Mouse (Mus musculus): ENCODE data around the gene Myrfl.

Myrfl gene

DNA sequence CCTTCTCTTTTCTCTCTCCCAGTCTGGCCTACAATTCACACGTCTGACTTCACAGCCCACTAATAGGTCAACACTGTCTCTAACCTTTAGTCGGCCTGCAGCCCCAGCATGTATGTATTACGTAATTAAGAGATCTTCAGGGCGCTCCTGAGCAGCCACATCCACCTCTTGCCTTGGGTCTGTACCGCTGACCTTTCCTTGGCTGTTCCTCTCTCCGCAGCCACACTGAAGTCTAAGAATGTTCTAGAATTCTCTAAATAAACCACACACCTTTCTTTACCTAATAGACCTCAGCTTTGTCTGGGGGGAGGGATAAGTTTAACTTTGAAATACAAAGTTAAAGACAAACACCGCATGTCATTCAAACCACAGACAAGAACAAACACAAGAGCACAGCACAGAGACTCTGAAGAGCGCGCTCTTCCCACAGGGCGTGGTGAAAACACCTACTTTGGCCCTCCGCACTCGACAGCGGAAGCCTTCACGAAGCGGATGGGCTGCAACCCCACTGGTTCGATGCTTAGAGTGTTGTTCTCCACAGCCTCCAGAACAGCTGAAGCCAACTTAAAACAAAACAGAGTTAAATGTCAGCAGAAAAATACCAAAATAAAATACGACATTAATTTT, 17.0 kb upstream of the Myrfl start:
- no peak for DNase-seq (ENCODE audit: low spot score)

DNA sequence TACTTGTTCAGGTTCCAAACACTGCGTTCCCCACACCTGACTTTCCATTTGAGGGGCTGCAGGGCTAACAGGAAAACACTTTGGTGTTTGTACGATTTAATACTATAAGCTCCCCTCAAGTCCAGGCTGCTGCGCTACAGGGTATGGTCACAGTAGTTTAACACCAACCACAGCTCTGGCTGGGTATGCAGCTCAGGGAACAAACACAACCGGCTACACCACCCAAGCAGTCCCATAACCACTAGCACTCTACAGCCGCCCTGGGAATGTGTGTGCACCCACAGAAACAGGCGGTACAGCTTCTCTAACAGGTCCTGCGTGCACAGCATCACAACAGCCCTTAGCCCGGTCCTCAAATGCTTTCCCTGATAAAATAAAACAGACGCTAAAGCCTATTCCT, 16.1 kb upstream of the Myrfl start:
- no peak for DNase-seq (ENCODE audit: low spot score)

DNA sequence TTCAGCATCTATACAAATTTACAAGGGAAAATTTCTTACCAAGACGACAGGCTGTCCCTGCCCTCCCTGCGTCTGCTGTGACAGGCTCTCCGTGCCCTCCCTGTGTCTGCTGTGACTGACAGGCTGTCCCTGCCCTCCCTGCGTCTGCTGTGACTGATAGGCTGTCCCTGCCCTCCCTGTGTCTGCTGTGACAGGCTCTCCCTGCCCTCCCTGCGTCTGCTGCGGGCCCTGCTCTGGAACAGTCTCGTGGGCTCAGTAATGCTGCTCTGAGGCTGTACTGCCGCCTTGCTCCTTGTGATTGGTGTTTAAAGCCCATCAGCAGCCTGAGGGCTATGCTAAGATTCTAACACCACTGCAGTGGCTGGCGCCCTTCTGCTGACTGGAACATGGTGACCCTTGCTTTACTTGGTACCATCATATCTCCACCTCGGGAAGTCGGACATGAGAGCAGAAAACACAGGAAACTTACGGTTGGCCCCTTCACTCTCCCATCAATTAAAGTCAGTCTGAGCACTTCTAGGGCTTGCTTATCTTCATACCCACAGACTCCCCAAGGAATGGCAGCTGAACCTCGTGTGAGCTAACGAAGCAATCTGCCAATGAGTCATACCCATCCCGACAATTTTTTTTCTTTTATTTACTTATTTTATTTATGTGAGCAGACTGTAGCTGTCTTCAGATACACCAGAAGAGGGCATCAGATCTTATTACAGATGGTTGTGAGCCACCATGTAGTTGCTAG, 12.4 kb upstream of the Myrfl start:
- DNase-seq (ENCODE audit: low spot score), result no peak

- no peak for DNase-seq (ENCODE audit: low spot score)
These were observed 10.1 kb upstream of the Myrfl start for GRCm38 (mm10) chr10:116906794-116907193.

DNA sequence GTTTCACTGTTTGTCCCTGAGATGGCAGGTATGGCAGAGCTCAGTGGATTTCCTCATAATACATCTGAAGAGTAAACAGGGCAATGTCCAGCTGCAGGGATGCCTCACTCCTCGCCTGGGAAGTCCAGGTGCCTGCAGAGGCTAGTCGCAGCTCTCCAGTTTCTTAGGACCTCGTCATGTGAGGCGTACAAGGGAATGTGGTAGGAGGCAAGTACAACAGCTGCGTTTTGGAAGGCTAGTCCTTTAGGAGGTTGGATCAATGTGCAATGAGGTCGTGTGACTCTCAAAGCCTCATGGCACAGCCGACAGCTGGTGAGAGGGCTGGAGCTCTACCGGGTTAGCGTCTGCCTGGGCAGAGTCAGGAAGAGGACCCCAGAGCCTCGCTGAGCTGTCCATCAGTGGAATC, 7.8 kb upstream of the Myrfl start:
- DNase-seq (ENCODE audit: low spot score), result no peak

GRCm38 (mm10) chr10:116895108-116895833, 1.4 kb downstream of the Myrfl start:
- no peak for DNase-seq (ENCODE audit: low spot score)

DNA sequence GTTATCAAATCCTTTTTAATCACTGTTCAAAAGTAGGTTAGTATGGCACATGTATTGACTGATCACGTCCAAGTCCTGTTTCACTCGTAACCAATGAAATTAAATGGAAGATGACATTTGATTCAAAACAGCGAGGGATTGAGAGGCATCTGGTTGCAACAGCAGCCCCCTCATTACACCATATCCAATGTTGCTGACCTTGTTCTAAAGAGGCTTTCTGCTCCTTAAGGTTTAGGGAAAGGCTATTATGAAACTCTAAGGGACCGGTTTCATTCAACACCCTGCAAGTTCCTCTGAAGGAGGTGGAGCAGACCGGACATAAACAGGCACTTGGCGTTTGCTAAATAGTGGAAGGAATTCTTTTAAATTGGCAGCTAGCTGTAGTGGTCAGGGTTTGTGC, 2.2 kb downstream of the Myrfl start:
- DNase-seq (ENCODE audit: low spot score), result no peak

DNA sequence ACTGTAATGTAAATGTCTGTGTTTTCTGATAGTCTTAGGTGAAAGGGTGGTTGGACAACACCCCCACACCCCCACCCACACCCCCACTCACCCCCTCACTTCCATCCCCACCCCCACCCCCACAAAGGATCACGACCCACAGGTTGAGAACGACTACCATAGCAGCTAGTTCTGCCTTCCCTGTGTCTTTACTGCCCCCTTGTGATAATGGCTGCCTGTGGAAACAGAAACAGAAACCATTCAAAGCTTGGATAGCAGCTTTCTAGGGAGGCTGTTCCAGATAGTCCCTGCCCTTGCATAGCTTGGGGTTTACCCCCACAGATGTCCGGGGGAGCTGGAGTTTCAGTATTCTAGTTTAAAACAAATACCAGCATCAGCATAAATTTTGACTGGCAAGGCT, 3.0 kb downstream of the Myrfl start:
- DNase-seq (ENCODE audit: low spot score), result peak; percentile 18

DNA sequence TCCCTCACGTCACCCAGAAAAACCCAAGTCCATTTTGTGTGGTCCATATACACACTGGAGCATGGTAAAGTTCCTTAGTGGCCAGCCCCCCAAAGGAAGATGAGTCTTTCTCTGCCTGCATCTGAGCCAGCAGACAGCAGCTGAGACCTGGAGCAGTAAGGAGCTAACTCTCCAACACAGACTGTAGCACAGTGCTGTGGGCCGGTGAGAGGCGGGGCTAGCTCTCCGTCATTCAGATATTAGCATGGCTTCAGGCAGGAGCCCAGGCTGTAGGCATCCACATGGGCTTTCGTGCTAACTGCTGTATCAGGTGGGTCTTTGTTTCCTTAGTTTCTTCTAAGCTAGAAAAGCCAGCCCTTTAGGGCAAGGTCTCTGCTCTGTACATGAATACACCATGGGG, 6.1 kb downstream of the Myrfl start:
- no peak for DNase-seq (ENCODE audit: low spot score)

GRCm38 (mm10) chr10:116884552-116884951, 12.2 kb downstream of the Myrfl start:
- no peak for DNase-seq (ENCODE audit: low spot score)

DNA sequence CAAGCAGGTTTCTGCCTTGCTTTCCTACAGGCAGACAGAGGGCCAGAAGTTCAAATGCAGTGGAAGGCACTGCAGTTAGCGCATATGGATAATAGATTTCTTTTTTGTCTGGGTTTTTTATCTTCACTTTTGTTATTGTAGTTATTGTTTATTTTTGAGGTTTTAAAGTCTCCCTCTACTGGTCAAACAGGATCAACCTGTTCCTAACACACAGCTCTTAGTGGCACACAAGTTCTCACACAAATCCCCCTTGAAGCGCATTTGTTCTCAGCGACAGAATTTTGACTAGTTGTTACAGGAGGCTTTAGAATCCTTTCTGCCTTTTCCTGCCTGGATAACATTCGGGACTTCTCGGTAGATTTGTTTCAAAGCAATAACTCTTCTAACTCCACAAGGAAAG, 13.2 kb downstream of the Myrfl start:
- no peak for DNase-seq (ENCODE audit: low spot score)

GRCm38 (mm10) chr10:116877436-116877835, 19.3 kb downstream of the Myrfl start:
- no peak for DNase-seq (ENCODE audit: low spot score)

- no peak for DNase-seq (ENCODE audit: low spot score)
These were observed 22.2 kb downstream of the Myrfl start for GRCm38 (mm10) chr10:116874490-116874889.

DNA sequence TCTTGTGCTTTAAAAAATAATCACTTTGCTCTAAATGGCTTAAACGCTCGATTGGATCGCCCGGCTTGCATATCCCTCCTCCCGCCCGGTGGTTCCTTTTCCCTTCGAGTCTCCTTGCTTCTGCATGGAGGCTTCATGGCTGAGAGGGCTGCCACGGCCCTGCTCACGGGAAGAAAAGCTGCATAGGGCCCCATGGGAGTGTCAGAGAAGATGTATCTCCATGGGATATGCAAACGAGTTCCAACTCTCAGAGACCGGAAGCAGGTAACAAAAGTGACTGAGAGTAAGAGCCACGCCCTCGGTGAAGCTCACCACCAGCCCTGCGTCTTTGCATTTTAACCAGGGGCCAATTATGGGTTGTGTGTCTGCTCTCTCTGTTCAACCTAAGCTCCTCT, 24.7 kb downstream of the Myrfl start:
- DNase-seq (ENCODE audit: low spot score), result no peak

DNA sequence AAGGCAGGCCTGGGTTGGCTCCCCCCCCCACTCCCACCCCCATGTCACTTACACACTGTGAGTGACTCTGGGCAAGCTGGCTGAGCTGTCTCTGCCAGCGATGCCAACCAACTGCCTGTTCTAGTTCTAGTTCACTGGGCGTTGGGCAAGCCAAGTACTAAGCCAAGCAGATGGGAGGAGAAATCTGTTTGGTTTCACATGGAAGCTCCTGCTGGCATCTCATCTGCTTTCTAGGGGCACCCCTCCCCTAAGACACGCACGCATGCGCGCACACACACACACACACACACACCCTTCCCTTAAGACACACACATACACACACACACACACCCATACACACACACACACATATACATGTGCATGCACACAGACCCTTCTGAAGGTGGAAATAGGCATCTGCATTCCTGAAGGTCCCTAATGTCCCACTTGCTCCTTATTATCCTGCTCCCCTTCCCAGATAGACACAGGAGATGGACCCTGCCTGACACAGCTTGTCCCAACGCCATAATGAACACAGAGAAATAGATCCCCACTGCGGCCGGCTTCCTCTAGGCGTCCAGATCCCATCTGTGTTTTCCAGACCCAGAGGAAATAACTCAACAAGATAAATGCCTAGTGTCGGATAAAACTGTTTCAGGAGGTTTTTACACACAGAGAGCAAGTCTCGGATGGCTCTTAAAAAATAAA, 25.2 kb downstream of the Myrfl start:
- no peak for DNase-seq (ENCODE audit: low spot score)

DNA sequence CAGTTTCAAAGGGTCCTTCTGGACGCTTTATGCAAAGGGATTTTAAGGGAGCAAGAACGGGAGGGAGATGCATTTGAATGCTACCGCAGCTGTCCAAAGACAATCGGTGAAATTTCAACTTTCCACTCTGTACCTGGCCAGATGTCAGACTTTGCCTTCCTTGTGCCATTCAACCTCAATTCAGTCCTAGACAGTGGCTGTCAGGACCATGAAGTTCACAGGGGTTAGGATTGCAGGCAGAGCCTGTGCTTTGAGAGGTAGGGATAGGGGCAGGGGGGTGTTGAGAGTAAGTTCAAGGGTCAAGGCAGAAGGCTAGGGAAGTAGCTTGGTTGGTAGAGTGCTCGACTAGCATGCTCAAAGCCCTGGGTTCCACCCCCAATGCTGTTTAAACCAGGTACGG, 25.9 kb downstream of the Myrfl start:
- no peak for DNase-seq (ENCODE audit: low spot score)

GRCm38 (mm10) chr10:116853159-116853845, 43.4 kb downstream of the Myrfl start:
- DNase-seq (ENCODE audit: low spot score), result no peak

DNA sequence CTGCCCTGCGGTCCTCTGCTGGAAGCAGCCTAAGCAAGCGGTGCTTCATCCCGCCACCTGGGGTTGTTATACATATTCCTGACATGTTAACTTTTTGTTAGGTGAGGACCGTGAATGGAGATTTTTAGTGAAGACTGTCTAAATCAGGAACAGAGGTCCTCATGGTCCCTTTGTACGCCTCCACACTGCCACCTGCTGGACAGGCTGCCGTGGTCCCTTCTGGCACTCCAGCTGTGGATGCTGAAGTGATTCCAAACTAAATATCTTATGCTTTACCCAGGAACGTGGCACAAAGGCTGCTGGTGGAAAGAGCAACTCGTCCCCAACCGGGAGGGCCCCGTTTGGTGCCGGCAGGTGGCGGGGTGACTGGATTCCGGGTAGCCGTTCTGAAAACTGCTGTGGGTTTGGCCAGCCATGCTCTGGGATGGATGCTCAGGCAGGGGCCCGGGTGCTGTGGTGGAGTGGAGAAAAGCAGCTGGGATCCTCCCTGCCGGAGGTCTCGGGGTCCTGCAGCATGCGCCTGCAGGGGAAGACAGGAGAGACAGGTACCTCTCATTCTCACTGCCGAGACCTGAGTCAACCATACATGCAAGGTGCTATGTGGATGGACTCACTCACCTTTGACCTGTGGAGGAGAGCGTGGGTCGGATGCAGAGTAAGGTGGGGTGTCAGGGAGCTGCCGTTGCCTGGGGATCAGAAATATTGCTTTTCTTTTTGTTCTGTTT, 47.8 kb downstream of the Myrfl start:
- peak; percentile 84 for DNase-seq (ENCODE audit: low spot score)

DNA sequence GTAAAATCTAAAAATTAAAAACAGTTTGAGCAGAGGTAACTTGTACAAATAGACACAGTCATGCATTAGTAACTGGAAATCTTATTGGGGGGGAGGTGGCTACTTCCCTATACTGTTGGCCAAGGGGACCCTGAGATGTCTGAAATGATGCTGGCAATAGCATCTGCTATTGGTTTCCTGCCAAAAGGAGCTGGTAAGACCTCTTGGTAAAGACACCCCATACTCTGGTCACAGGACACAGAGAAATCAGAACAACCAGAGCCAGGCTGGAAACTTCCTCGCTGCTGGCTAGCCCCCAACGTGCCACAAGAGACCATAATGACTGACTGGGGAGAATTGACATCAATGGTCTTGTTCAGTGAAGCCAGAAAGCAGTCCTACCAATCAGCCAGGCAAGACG, 55.2 kb downstream of the Myrfl start:
- no peak for DNase-seq (ENCODE audit: low spot score)

DNA sequence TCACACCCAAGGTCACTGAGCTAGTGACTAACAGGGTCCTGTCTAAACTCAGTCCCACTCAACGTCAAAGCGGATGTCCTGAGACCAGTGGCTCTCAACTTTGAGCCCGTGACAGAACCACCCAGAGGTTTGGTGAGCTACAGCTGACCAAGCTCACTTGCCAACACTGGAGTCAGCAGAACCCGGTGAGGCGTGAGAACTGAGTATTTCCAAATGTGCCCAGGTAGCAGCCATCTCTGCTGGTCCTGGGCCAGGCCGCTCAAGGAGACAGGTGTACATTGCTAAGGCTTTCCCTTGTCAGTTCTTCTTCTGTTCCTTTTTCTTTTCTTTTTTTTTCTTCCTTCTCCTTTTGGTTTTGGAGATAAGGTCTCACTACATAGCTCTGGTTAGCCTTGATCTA, 66.0 kb downstream of the Myrfl start:
- DNase-seq (ENCODE audit: low spot score), result no peak

DNA sequence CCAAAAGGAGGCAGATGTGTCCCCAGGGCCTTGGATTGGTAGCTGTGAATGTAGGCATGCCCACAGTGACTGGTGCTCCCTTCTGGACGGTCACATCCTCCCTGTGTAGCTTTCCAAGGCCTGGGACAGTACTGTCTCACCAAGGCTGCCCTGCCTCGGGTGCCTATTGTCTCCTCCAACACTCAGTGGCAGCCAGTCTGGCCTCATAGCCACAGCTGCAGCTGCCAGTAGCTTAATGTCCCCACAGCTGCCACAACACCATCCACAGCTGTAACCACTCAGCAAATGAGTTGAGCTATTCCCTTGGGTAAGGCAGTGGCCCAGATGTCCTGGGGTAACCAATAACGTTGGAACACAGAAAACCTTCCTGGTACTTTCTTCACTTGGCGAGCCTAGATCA, 68.6 kb downstream of the Myrfl start:
- DNase-seq (ENCODE audit: low spot score), result no peak

All from ovary, postnatal 14 days (tissue).